Mouse (Mus musculus) fibroblast of lung, adult 2 months (primary cell): ENCODE data around the gene Gcn1l1.

Experiments
- DNase-seq: peaks from one replicate; pipeline ENCODE4 v3.0.0-alpha.2; 2011; ENCODE audit warnings: low read depth

Gcn1l1 gene

DNA sequence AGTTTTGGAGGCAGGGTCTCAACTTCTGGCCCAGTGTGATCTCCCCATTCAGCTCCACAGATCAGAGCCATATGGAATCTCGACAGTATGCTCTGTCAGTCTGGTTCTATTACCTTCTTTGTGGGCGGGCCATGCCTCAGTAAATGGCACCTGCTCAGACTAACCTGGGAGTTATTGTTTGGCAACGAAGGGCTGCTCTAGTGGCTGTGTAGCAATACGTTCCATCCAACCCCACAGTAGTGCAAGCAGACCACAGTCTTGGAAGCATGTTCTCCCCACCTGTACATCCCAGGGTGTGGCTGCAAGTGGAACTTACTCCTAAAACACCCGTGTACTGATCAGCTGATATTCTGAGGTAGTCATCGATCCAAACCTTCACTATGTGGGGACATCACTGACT, 91.6 kb downstream of the Gcn1l1 start:
- no peak for DNase-seq

DNA sequence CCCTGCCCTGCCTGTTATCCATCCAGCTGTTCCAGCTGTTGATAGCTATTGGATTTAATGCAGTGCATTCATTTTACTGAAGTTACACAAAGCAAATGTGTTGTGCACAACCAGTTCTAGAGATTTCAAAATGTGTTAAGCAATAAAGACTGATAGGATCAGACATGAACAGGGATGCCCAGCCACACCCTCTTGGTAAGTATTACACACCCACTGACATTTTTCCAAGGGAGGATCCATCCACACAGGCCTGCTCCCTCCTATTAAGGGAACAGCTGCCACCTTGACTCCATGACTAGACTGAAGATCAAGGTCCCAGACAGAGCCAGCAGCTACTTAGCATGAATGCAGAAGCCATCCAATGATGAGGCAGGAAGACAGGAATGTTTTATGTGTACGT, 92.2 kb downstream of the Gcn1l1 start:
- no peak for DNase-seq

DNA sequence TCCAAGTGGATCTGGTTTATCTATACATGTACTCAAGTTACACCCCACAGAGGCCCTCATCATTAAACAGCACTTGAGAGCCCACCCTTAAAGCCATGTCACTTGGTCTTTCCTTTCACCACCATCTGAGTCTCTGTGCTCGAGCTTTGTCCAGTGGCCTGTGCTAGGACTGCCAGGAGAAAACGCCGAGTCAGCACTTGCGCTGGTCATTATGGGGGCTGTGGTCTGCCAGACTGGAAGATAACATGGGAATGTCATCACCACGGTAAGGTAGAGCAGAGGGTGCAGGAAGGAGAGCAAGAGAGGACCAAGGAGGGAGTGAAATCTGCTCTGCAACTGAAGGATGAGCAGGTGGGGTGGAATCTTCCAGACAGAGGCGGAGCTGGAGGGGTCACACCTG, 93.3 kb downstream of the Gcn1l1 start:
- no peak for DNase-seq

DNA sequence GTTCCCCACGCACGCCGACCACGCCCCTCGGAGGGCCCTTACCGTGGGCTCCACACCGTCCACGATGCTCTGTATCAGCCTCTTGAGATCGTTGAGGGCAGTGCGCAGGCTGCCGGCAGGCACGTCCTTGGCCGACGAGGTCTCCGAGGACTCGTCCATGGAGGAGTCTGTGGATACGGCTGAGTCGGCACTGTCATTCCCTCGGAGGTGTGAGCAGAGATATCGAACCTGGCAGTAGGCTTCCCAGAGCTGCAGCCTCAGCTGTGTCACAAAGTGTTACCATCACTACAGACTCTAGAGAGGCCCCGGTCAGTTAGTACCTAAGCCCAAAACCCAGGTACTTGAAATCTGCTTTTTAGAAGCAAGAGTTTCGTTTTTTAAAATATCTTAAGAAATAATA, 97.6 kb downstream of the Gcn1l1 start:
- no peak for DNase-seq

DNA sequence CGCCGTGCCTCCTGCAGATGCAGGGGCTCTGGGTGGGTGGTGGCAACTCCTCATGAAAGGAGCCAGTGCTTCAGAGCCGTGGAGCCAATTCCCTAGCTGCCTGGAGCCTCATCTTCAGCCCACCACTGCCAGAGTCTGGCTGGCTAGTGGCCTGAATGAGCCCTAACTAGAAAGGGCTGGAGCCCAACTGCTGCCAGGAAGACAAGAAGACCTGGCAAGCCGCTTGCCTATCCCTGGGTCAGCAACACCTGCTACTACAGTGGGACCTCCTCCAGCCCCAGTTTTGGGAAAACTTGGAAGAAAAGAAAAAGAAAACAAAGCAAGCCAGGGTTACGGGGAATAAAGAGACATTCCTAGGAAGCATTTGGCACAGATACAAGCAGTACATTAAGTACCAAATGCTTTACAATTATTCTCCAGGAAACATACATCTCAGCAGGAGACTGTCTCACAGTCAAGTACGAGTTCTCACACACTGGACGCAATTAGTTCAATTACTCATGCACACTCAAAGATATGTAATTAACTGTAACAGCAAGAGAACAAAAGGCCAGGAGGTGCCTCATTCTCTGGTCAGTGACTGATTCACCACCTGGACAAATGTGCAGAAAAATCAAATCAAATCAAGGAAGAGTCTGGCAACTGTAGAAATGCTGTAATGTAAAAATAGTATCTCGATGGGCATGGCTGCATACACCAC, 101.5 kb downstream of the Gcn1l1 start:
- no peak for DNase-seq

DNA sequence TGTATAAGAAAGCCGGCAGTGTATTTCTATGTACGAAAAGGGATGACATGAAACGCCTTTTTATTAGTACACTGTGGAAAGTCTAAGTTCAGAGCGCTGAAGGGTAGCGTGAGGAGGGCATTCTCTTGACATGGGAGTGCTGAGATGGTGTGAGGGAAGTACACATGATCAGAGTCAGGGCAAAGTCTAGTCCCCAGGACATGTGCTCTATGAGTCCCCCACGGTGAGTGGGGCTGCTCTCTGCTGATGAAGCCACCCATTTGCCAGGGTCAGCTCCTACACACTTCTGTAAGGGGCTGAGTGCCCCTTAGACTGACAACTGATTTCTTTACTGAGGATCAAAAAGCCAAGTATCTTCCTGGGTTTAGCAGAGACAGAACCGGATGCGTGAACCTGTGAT, 102.2 kb downstream of the Gcn1l1 start:
- DNase-seq = no peak

DNA sequence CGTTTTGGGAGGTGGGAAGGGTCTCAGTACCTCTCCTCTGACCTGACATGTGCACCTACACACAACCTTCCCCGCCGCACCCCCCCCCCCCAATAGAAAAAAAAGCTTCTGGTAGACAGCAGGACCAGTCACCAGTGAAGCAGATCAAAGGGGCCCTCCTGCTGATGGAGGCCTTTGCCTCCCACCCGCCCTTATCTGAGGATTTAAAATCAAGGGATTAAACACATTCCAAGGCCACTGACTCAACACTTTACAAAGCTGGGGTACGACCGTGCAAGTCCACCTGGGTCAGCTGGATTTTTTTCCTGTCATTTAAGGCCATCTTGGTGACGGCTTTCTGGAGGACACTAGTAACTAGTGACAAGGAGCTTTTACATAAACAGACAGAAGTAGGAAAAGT, 102.8 kb downstream of the Gcn1l1 start:
- no peak for DNase-seq

DNA sequence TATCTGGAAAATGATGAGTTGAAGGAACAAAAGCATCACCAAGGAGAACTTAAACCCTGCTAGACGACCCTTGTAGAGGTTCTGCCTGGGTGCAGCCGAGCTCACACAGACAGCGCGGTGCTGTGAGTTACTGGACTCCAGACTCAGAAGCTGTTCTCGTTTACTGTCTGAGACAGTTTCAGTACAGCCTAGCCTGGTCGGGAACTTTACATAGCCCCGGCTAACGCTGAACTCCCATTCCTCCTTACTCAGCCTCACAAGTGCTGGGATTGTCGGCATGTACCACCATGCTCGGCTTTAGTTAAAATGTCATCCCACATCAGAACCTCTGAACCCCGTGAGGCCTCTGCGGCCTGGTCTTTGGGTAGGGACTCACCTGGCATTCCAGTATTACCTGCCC, 103.9 kb downstream of the Gcn1l1 start:
- no peak for DNase-seq

DNA sequence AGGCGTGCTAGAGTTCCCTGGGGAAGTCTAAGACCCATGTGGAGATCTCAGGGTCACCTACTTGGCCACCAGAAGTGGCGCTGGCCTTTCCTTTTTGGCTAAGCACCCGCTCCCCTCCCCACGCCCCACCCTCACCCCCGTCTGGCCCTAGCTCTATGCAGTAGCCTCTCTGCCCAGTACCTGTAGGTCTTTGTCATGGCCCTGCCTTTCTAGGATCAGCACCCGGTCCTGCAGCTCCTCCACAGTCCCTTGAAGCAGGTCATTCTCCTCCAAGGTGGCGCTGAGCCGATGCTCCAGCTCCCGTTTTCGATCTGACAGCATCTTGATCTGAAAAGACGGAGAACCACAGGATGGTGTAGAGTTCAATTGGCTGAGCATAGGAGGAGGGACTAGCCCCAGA, 104.9 kb downstream of the Gcn1l1 start:
- no peak for DNase-seq

DNA sequence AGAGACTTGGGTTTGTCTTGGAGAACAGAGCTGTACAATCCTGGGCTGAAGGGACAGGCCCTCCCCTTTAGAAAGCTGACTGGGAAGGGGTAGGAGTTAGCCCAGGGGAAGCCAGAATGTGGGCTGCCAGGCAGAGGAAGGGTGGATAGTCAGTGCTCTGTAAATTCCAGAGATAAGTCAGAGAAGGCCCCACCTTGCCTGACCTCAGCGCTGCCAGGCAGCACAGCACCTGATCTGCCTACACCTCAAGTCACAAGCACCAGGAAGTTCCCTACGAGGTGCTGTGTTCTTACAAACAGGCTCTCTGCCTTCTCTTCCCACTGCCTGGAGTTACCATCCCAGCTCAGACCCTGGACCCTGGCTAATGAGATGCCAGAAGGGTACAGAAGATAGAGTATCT, 105.4 kb downstream of the Gcn1l1 start:
- no peak for DNase-seq

DNA sequence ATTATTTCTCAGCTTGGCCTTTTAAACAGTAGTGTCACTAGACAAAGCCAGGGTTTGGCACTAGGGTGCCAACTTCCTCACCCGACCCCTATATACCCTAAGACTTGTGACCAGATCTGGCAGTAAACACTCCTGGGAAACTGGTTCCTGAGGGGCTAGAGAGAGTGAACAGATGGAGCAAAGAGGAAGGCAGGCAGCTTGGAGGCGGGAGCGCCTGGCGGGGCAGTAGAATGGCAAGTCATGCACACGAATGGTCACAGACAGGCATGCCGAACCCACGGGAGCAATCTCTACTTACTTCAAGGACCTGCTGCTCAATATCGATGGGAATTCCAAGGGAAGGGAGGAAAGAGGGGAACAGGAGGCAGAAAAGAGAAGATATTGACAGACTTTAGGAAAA, 106.8 kb downstream of the Gcn1l1 start:
- DNase-seq = no peak
